In genomic region chr3:88615902-88616391, GRCm38 (mm10) we compare ENCODE assay signal across 8 mouse cellular contexts. TPM values are rescaled to one million over a fixed set of nuclear protein-coding genes. Genes with fewer than 3 reads are reported as not detected.
DNase-seq lines count a peak whose midpoint lies in the region; ATAC-seq and TF ChIP-seq lines count a peak whose summit lies in the region.
"Had no signal": no experiment of that assay in that cellular context is flagged by ENCODE, and none has a peak within 500 bp of the region (broad histone marks: within the 10 kb centered on the region; RNA-seq: fewer than 3 reads in every experiment).

No protein-coding gene starts in this region.

- H3K9ac ChIP-seq in embryonic facial prominence, embryonic 15.5 days, result 0 out of 2 replicates have a peak overlapping the region, but pooled peaks have one; percentile 1
- peak overlapping the region; percentile 21 for H3K9ac ChIP-seq in lung, embryonic 16.5 days (ENCODE audit: low read length)
- H3K9ac ChIP-seq: neural tube, embryonic 12.5 days had no signal

- no peaks in the 10 kb centered on the region for H3K9me3 ChIP-seq in embryonic facial prominence, embryonic 15.5 days (replicated peaks)
- no peaks in the 10 kb centered on the region for H3K9me3 ChIP-seq in lung, embryonic 16.5 days (ENCODE audit: control insufficient read depth, low read length)
- H3K9me3 ChIP-seq: neural tube, embryonic 12.5 days had no signal

- peak overlapping the region; percentile 79 for H3K27ac ChIP-seq in embryonic facial prominence, embryonic 15.5 days (replicated peaks)
- peak overlapping the region; percentile 0 for H3K27ac ChIP-seq in lung, embryonic 16.5 days (ENCODE audit: low read length)
- H3K27ac ChIP-seq: neural tube, embryonic 12.5 days had no signal

- no peak for TF ChIP-seq CTCF in C2C12 (IDR thresholded peaks at IDR 0.05; ENCODE audit: control insufficient read depth, insufficient read depth, insufficient read length)

- no peaks in the 10 kb centered on the region for H3K27me3 ChIP-seq in C2C12 (ENCODE audit: control insufficient read depth, insufficient read depth, insufficient read length)
- no peaks in the 10 kb centered on the region for H3K27me3 ChIP-seq in embryonic facial prominence, embryonic 15.5 days
- H3K27me3 ChIP-seq in lung, embryonic 16.5 days (ENCODE audit: control insufficient read depth, insufficient read depth, low read depth, low read length), result no peaks in the 10 kb centered on the region
- H3K27me3 ChIP-seq: neural tube, embryonic 12.5 days had no signal

- peak overlapping the region; percentile 28 for H3K4me2 ChIP-seq in embryonic facial prominence, embryonic 15.5 days (replicated peaks)
- peak overlapping the region; percentile 29 for H3K4me2 ChIP-seq in lung, embryonic 16.5 days (ENCODE audit: low read depth, low read length)
- H3K4me2 ChIP-seq: neural tube, embryonic 12.5 days had no signal

- DNase-seq in 3T3-L1 (ENCODE audit: low read depth, low spot score), result peak; percentile 97
- peak; percentile 90 for DNase-seq in heart, postnatal 10 days
- no peak for DNase-seq in layer of hippocampus, postnatal 14 days (ENCODE audit: low spot score in 2 of 2)
- no peak for DNase-seq in c-Kit-positive CD71-positive TER-119-positive erythroid progenitor cells, embryonic 14.5 days (ENCODE audit: low spot score)

- no peak overlapping the region for H3ac ChIP-seq in C2C12 (ENCODE audit: control insufficient read depth, insufficient read length, low read depth)

- peaks cover 26% of the 10 kb centered on the region for H3K79me2 ChIP-seq in C2C12 (ENCODE audit: control insufficient read depth, insufficient read depth)

- peak; percentile 68 for ATAC-seq in embryonic facial prominence, embryonic 15.5 days (ENCODE audit: insufficient number of reproducible peaks, low FRiP score, low TSS enrichment, low read depth)
- ATAC-seq in lung, embryonic 16.5 days (ENCODE audit: low read depth), result peak; percentile 51

- peak overlapping the region; percentile 30 for H3K4me3 ChIP-seq in C2C12 (ENCODE audit: insufficient read depth, poor library complexity, severe bottlenecking)
- H3K4me3 ChIP-seq in embryonic facial prominence, embryonic 15.5 days (replicated peaks), result peak overlapping the region; percentile 24
- H3K4me3 ChIP-seq in lung, embryonic 16.5 days (ENCODE audit: low read length), result 0 out of 2 replicates have a peak overlapping the region, but pooled peaks have one; percentile 7
- H3K4me3 ChIP-seq: neural tube, embryonic 12.5 days had no signal

- H3K4me1 ChIP-seq in embryonic facial prominence, embryonic 15.5 days, result peaks cover 37% of the 10 kb centered on the region
- H3K4me1 ChIP-seq in lung, embryonic 16.5 days (replicated peaks; ENCODE audit: control insufficient read depth, insufficient read depth, low read length), result peaks cover 30% of the 10 kb centered on the region

- peaks cover 6% of the 10 kb centered on the region for H3K79me3 ChIP-seq in C2C12 (ENCODE audit: low read depth)

- WGBS in embryonic facial prominence, embryonic 15.5 days, result 26% methylated on average over 9 of the region's 9 CpGs
- WGBS in lung, embryonic 16.5 days, result 27% methylated on average over 9 of the region's 9 CpGs

- intact Hi-C loops in heart, postnatal 10 days (cut with DNase I), result no loop called here

- H3K36me3 ChIP-seq in C2C12 (ENCODE audit: control insufficient read depth, insufficient read depth), result no peaks in the 10 kb centered on the region
- no peaks in the 10 kb centered on the region for H3K36me3 ChIP-seq in embryonic facial prominence, embryonic 15.5 days
- no peaks in the 10 kb centered on the region for H3K36me3 ChIP-seq in lung, embryonic 16.5 days (ENCODE audit: control insufficient read depth, insufficient read depth, low read length)
- H3K36me3 ChIP-seq: neural tube, embryonic 12.5 days had no signal

TF ChIP-seq in C2C12, 6 proteins besides CTCF, POLR2A, EP300 and RAD21:
- TF ChIP-seq MYOD1 (IDR thresholded peaks at IDR 0.05; ENCODE audit: control insufficient read depth, insufficient read length, low read depth) (peak; percentile 63), CEBPB (IDR thresholded peaks at IDR 0.05; ENCODE audit: low read depth) (peak; percentile 76), MAX (IDR thresholded peaks at IDR 0.05) (no peak), FOSL1 (IDR thresholded peaks at IDR 0.05; ENCODE audit: insufficient read depth, low read length, poor library complexity, severe bottlenecking) (no peak), USF1 (IDR thresholded peaks at IDR 0.05; ENCODE audit: low read depth) (no peak), MYOG (IDR thresholded peaks at IDR 0.05; ENCODE audit: control insufficient read depth, extremely low read depth, insufficient read length) (no peak)

RNA-seq across cellular contexts. Expression of gene Arhgef2, which starts 10.2 kb away (rescaled TPM):
- 88.3 TPM for polyA plus RNA-seq in C2C12 (2012; fragmentation: generic; extraction: Trizol)
- 96.6 and 97.9 TPM in 2 replicates for polyA plus RNA-seq in embryonic facial prominence, embryonic 15.5 days (2015; fragmentation: Nextera tagmentation; extraction: Ambion mirVana)
- 10 to 100 TPM; 89.5 to 96.3 TPM for total RNA-seq in heart, postnatal 10 days (2021)
- 123 and 125 TPM in 2 replicates for polyA plus RNA-seq in lung, embryonic 16.5 days (2015; fragmentation: Nextera tagmentation; extraction: Ambion mirVana)
- total RNA-seq in layer of hippocampus, postnatal 14 days (2021), result 100 to 1,000 TPM; 258 to 259 TPM

RNA-seq across cellular contexts. Expression of gene Rxfp4, which starts 37.0 kb away (rescaled TPM):
- 0.05 TPM for polyA plus RNA-seq in C2C12 (2012; fragmentation: generic; extraction: Trizol)
- not detected in 2 replicates for polyA plus RNA-seq in embryonic facial prominence, embryonic 15.5 days (2015; fragmentation: Nextera tagmentation; extraction: Ambion mirVana)
- not detected for total RNA-seq in heart, postnatal 10 days (2021)
- polyA plus RNA-seq in lung, embryonic 16.5 days (2015; fragmentation: Nextera tagmentation; extraction: Ambion mirVana), result not detected in 2 replicates
- total RNA-seq in layer of hippocampus, postnatal 14 days (2021), result not detected
- polyA plus RNA-seq: neural tube, embryonic 12.5 days had no signal

RNA-seq across cellular contexts. Expression of gene Ssr2, which starts 40.3 kb away (rescaled TPM):
- polyA plus RNA-seq in C2C12 (2012; fragmentation: generic; extraction: Trizol), result 351 TPM
- polyA plus RNA-seq in embryonic facial prominence, embryonic 15.5 days (2015; fragmentation: Nextera tagmentation; extraction: Ambion mirVana), result 339 and 341 TPM in 2 replicates
- 100 to 1,000 TPM; 127 to 130 TPM for total RNA-seq in heart, postnatal 10 days (2021)
- 354 and 367 TPM in 2 replicates for polyA plus RNA-seq in lung, embryonic 16.5 days (2015; fragmentation: Nextera tagmentation; extraction: Ambion mirVana)
- 100 to 1,000 TPM; 110 to 120 TPM for total RNA-seq in layer of hippocampus, postnatal 14 days (2021)

Comparison
In these comparisons a context has a peak if more than half of its experiments do, and no peak if none do; other contexts are left out.
1. DNase-seq: peak in 3T3-L1 (single experiment) and heart, postnatal 10 days (2 of 2); none in layer of hippocampus, postnatal 14 days (0 of 2) and c-Kit-positive CD71-positive TER-119-positive erythroid progenitor cells, embryonic 14.5 days (single experiment).
2. Peak in every context shown above with its lines, with median percentiles within 50 percentile points of each other: H3K4me3 ChIP-seq.